Mouse (Mus musculus): ENCODE results near the gene Dtd1. TPM values are rescaled to one million over a fixed set of nuclear protein-coding genes. Genes with fewer than 3 reads are reported as not detected.
A peak's percentile ranks its signal among the peaks of the same experiment; 100 is the strongest.

Dtd1 gene
- polyA plus RNA-seq, 1 experiment from 2014 or later, result 51.0 TPM

DNA sequence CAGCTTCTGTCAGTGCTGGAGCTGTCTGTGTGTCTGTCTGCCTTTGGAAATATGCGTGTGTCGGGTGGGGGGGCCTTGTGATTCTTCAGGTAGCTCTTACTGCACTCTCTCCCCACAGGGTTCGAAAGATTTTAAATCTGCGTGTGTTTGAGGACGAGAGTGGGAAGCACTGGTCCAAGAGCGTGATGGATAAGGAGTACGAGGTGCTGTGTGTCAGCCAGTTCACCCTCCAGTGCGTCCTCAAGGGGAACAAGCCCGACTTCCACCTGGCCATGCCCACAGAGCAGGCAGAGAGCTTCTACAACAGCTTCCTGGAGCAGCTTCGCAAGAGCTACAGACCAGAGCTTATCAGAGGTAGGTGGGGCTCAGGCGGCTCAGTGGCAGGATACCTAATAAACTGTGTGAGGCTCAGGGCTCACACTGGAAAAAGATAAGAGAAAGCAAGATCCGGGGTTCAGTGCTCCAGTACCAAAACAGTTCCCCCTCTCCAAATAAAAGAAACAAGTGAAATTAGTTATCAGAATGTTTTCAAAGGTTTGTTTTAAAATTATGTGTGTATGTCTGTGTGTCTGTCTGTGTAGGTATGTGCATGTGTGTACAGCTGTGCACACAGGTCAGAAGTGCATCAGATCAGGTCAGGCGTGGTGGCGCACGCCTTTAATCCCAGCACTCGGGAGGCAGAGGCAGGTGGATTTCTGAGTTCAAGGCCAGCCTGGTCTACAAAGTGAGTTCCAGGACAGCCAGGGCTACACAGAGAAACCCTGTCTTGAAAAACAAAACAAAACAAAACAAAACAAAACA, 17.6 kb downstream of the Dtd1 start:
- ATAC-seq, result peak; percentile 95
- Histone ChIP-seq H3K9ac (no peak overlapping the region), H3K9me3 (no peaks in the 10 kb centered on the region), H3K27me3 (replicated peaks) (no peaks in the 10 kb centered on the region), H3K4me3 (replicated peaks) (no peak overlapping the region), H3K4me2 (replicated peaks) (no peak overlapping the region), H3K27ac (no peak overlapping the region), H3K36me3 (no peaks in the 10 kb centered on the region), H3K4me1 (replicated peaks) (no peaks in the 10 kb centered on the region)
- WGBS, result 68% methylated on average over 16 of the region's 16 CpGs

DNA sequence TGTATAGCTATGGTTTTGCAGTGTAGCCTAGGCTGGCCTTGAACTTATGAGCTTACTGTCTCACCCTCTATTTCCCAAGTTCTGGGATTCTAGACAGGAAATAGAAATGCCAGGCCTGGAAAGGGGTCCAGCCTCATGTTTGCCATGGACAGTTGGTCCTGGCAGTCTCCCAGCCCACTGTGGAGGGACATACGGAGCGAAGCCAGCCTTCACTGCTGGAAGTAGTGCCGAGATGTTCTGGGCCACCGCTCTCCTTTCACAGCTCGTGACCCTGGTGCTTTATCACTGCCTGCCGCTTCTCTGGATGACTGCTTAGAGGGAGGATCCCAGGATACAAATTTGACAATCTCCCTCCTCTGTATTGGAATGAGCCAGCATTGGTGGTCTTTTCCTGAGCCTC, 21.8 kb downstream of the Dtd1 start:
- Histone ChIP-seq H3K4me1 (replicated peaks) (no peaks in the 10 kb centered on the region), H3K4me3 (replicated peaks) (no peak overlapping the region), H3K27me3 (replicated peaks) (no peaks in the 10 kb centered on the region), H3K9ac (no peak overlapping the region), H3K9me3 (no peaks in the 10 kb centered on the region), H3K4me2 (replicated peaks) (no peak overlapping the region), H3K36me3 (no peaks in the 10 kb centered on the region), H3K27ac (no peak overlapping the region)
- 87% methylated on average over 6 of the region's 6 CpGs for WGBS
- no peak for ATAC-seq

DNA sequence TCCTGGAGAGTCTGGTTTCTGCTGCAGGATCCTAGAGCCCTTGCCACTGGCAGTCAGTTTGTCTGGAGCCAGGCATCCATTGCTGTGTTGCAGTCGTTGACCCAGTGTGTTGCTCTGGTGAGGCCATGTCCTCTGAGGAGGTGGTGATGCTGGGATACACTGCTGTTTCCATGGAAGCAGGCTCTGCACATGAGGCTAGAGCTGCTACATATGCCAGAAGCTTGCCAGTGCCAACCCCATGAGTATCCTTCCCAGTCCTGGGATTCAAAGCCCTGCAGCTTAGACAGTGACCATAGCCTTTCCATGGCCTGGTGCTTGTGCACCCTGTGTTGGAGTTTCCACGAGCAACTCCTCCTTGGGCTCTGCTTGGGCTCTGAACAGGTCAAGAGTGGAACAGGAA, 33.9 kb downstream of the Dtd1 start:
- no peak for ATAC-seq
- no peaks in the 10 kb centered on the region; the same call in 1 of the 2 replicates for H3K36me3 ChIP-seq
- H3K27me3 ChIP-seq (replicated peaks), result no peaks in the 10 kb centered on the region
- WGBS, result 94% methylated on average over 2 of the region's 2 CpGs
- no peak overlapping the region for H3K4me2 ChIP-seq (replicated peaks)
- 0 out of 2 replicates have a peak, but pooled peaks cover 4% of the 10 kb centered on the region for H3K4me1 ChIP-seq (replicated peaks)
- no peak overlapping the region for H3K27ac ChIP-seq
- no peaks in the 10 kb centered on the region for H3K9me3 ChIP-seq
- H3K4me3 ChIP-seq (replicated peaks), result no peak overlapping the region
- H3K9ac ChIP-seq, result no peak overlapping the region

DNA sequence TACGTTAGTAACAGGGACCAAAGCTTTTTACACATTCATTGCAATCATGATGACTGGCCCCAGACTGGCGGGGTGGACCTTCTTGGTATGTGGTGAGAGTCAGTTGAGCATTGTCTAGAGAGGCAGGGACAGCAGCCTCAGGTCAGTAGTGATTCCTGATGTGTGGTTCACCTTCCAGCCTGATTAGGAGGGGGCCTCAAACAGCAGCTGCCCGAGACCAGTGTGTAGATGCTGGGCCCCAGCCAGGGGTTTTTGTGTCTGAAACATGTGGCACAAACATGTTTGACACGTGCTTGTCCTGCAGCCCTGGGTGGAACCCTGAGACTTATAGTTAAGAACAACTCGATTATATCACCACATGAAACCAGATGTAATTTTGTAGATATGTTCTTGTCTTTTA, 34.5 kb downstream of the Dtd1 start:
- Histone ChIP-seq H3K9ac (no peak overlapping the region), H3K4me1 (replicated peaks) (peaks cover 5% of the 10 kb centered on the region; the same call in 1 of the 2 replicates), H3K36me3 (no peaks in the 10 kb centered on the region; the same call in 1 of the 2 replicates), H3K9me3 (no peaks in the 10 kb centered on the region), H3K4me3 (replicated peaks) (no peak overlapping the region), H3K27ac (no peak overlapping the region), H3K4me2 (replicated peaks) (no peak overlapping the region), H3K27me3 (replicated peaks) (no peaks in the 10 kb centered on the region)
- ATAC-seq, result no peak
- 65% methylated on average over 5 of the region's 5 CpGs for WGBS

DNA sequence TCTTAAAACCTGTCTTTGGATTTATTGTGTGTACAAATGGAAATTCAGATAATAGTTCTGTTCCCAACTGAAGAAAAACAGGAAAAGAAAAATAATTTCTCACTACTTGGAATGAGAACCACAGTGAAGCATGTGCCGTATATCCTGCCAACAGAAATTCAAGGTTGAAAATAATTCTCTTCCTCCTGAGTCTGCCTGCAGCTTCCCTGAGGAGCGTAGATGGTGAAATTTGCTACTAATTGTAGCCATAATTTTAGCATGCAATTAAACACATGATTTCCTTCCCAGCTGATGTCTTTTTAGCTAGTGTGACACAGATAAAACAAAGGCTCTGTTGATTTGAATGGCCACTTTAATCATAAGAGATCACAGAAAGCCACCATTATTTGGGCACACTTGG, 35.0 kb downstream of the Dtd1 start:
- H3K36me3 ChIP-seq, result no peaks in the 10 kb centered on the region; the same call in 1 of the 2 replicates
- no peak for ATAC-seq
- peaks cover 9% of the 10 kb centered on the region; the same call in 1 of the 2 replicates for H3K4me1 ChIP-seq (replicated peaks)
- H3K4me2 ChIP-seq (replicated peaks), result no peak overlapping the region
- H3K4me3 ChIP-seq (replicated peaks), result no peak overlapping the region
- H3K27ac ChIP-seq, result no peak overlapping the region
- 55% methylated on average over 2 of the region's 2 CpGs for WGBS
- H3K9me3 ChIP-seq, result no peaks in the 10 kb centered on the region
- no peaks in the 10 kb centered on the region for H3K27me3 ChIP-seq (replicated peaks)
- H3K9ac ChIP-seq, result no peak overlapping the region

DNA sequence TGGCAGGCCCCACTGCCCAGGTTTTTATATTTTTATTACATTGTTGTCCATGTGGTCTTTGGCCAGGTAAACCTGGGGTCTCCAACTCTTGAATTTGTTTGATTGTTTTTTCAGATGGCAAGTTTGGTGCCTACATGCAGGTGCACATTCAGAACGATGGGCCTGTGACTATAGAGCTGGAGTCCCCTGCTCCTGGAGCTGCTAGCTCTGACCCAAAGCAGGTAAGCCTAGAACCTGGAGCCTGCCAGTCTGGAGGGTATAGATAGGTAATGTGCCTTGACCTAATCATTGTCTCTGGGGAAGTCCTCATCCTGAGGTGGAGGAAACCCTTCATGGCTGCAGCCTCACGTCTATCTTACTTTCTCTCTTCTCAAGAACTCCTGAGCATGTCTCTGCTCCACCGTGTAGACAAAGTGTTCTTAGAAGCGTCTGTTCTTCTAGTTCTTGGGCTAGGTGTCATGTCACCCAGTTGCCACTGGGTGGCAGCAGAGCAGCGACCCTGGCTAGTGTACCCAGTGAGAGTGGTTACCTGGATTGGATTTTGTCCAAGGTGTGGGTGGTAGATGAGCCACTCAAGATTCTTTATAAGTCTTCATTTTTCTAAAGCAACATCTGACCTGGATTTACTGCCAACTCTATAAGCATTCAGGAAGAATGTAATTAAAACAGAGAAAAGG, 36.1 kb downstream of the Dtd1 start:
- 24% methylated on average over 5 of the region's 5 CpGs for WGBS
- H3K27me3 ChIP-seq (replicated peaks), result no peaks in the 10 kb centered on the region
- H3K4me1 ChIP-seq (replicated peaks), result peaks cover 9% of the 10 kb centered on the region; the same call in 1 of the 2 replicates
- peak; percentile 79 for ATAC-seq
- H3K9me3 ChIP-seq, result no peaks in the 10 kb centered on the region
- no peak overlapping the region for H3K4me2 ChIP-seq (replicated peaks)
- no peaks in the 10 kb centered on the region; the same call in 1 of the 2 replicates for H3K36me3 ChIP-seq
- H3K4me3 ChIP-seq (replicated peaks), result no peak overlapping the region
- H3K27ac ChIP-seq, result no peak overlapping the region
- H3K9ac ChIP-seq, result no peak overlapping the region

DNA sequence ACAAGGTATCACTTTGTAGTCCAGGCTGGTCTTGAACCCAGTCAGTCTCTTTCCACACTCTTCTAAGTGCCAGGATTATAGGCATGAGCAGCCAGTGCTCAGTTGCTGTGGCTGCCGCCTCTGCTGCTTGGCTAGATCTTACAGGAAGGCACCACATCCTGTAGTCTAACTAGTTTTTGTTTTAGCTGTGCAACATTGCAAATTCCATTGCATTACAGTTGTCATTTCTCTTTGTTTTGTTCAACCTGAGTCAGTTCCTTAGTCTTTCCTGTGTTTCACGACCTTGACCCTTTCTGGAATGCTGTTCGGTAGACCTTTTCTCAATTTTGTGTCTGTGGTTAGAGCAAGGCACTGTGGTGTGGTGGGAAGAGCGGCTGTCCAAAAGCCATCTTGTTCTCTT, 37.5 kb downstream of the Dtd1 start:
- no peaks in the 10 kb centered on the region for H3K9me3 ChIP-seq
- H3K9ac ChIP-seq, result no peak overlapping the region
- no peak overlapping the region for H3K4me3 ChIP-seq (replicated peaks)
- no peak overlapping the region for H3K27ac ChIP-seq
- no peaks in the 10 kb centered on the region for H3K27me3 ChIP-seq (replicated peaks)
- H3K36me3 ChIP-seq, result no peaks in the 10 kb centered on the region; the same call in 1 of the 2 replicates
- ATAC-seq, result no peak
- peaks cover 11% of the 10 kb centered on the region; the same call in 1 of the 2 replicates for H3K4me1 ChIP-seq (replicated peaks)
- 82% methylated on average over 4 of the region's 4 CpGs for WGBS
- H3K4me2 ChIP-seq (replicated peaks), result no peak overlapping the region

DNA sequence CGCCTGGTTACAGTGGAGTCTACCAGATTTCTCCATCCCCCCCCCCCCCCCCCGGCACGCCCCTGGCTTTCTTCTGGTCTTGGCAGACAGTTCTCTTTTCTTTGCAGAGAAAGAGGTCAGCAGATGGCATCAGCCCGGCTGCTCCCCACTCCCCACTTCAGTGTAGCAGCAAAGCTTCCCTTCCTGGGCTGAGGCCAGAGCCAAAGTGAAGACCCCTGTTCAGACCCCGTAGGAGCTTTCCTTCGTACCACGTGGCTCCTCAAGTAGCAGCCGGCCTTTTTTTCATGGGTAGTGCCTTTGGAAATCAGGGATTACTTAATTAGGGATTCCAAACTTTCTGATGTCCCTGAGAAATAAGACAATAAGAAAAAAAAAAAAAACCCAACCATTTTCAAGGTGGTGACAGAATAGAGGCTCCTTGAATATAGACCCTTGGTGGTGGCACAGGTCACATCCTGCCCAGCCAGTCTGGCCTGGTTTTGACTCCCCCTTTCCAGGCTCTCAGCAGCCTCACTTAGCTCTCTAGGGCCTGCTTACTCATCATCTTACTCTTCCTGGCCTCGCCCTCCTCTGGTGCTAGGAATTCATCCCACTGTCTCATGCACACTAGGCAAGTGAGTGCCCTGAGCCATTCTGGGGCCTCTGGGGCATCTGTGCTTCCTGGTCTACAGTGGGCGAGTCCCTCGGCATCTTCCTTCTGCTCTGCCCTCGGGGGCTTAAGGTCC, 38.1 kb downstream of the Dtd1 start:
- Histone ChIP-seq H3K27me3 (replicated peaks) (no peaks in the 10 kb centered on the region), H3K36me3 (no peaks in the 10 kb centered on the region), H3K9ac (no peak overlapping the region), H3K4me1 (replicated peaks) (peaks cover 11% of the 10 kb centered on the region; the same call in 1 of the 2 replicates), H3K4me2 (replicated peaks) (no peak overlapping the region), H3K27ac (no peak overlapping the region), H3K9me3 (no peaks in the 10 kb centered on the region), H3K4me3 (replicated peaks) (no peak overlapping the region)
- no peak for ATAC-seq
- 82% methylated on average over 12 of the region's 12 CpGs for WGBS

DNA sequence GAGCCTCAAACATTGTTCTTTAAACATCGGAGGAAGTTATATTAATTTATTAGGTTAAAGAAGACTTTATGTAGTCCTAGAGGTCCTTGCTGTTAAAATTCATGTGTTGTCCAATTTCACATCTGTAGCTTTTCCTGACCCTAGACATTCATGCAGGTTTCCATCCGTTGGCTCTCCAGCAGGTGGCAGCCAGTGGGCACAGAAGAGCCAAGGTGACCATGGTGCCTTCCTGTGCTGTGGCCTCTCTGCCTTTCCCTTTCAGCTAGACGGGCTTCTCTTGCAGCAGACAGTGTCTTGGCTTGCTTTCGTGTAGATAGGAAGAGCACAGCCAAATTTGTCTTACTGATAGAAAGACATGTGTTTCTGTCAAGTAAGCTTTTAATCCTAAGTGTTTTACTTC, 39.0 kb downstream of the Dtd1 start:
- no peaks in the 10 kb centered on the region for H3K9me3 ChIP-seq
- no peak overlapping the region for H3K9ac ChIP-seq
- H3K36me3 ChIP-seq, result no peaks in the 10 kb centered on the region
- peaks cover 11% of the 10 kb centered on the region; the same call in 1 of the 2 replicates for H3K4me1 ChIP-seq (replicated peaks)
- H3K4me2 ChIP-seq (replicated peaks), result no peak overlapping the region
- H3K27me3 ChIP-seq (replicated peaks), result no peaks in the 10 kb centered on the region
- no peak for ATAC-seq
- WGBS, result 47% methylated on average over 4 of the region's 4 CpGs
- no peak overlapping the region for H3K27ac ChIP-seq
- H3K4me3 ChIP-seq (replicated peaks), result no peak overlapping the region

DNA sequence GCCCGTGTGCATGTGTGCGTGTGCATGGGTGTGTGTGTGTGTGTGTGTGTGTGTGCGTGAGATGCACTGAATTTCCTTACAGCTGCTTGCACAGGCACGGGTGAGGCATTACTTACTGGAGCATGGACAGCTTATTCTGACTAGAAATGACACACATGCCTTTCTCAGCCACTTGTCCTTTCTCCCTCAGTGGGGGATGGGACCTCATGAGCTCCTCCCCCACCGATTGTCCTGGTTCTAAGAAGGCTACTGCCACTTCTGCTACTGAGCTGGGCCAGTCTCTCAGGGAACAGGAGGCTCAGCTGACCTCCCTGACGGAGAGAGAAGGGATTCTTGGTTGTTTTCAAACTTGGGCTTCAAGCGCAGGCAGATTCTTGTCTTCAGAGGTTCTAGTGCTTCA, 40.4 kb downstream of the Dtd1 start:
- peaks cover 11% of the 10 kb centered on the region; the same call in 1 of the 2 replicates for H3K4me1 ChIP-seq (replicated peaks)
- H3K36me3 ChIP-seq, result no peaks in the 10 kb centered on the region
- no peak overlapping the region for H3K4me2 ChIP-seq (replicated peaks)
- no peak overlapping the region for H3K9ac ChIP-seq
- WGBS, result 76% methylated on average over 7 of the region's 7 CpGs
- no peaks in the 10 kb centered on the region for H3K9me3 ChIP-seq
- no peak overlapping the region for H3K4me3 ChIP-seq (replicated peaks)
- no peak overlapping the region for H3K27ac ChIP-seq
- no peaks in the 10 kb centered on the region for H3K27me3 ChIP-seq (replicated peaks)
- ATAC-seq, result no peak

DNA sequence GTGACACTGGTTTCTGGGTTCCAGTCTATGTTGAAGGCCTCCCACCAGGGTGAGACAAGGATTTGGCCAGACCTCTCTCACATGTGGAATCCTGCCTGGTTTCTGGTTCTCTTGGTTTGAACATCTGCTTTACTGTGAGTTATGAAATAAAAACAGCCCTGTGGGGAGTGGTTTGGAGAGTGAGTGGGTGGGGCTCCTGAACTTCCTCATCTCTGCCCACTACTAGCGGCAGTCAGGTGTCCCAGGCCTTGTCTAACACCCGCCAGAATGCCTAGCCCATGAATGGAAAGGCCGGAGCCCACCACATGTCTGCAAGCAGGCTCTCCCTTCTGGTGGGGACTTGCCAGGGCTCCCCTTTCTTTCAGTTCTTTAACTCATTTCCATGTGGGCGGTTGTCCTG, 42.3 kb downstream of the Dtd1 start:
- WGBS, result 83% methylated on average over 4 of the region's 4 CpGs
- Histone ChIP-seq H3K4me2 (replicated peaks) (no peak overlapping the region), H3K27ac (no peak overlapping the region), H3K9me3 (no peaks in the 10 kb centered on the region), H3K27me3 (replicated peaks) (no peaks in the 10 kb centered on the region), H3K9ac (no peak overlapping the region), H3K4me3 (replicated peaks) (no peak overlapping the region), H3K4me1 (replicated peaks) (peaks cover 11% of the 10 kb centered on the region; the same call in 1 of the 2 replicates), H3K36me3 (no peaks in the 10 kb centered on the region)
- no peak for ATAC-seq

DNA sequence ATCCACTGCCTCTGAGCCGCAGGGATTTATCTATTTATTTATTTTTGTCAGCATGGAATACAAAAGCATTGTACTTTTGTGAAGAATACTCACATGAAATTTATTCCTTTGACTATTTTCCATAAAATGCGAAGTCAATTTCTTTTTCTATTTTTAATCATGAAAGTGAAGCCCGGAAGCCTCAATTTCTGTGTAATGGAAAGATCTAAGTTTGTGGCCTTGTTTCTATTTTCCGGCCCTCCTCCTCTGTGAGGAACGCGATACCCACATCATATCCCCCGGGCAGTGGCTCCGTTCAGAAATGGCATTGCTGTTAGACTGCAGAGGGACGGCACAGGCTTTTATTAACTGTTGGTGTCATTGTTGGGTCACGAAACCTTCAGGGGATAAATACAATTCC, 46.7 kb downstream of the Dtd1 start:
- H3K4me1 ChIP-seq (replicated peaks), result 0 out of 2 replicates have a peak, but pooled peaks cover 2% of the 10 kb centered on the region
- H3K9me3 ChIP-seq, result no peaks in the 10 kb centered on the region
- no peak overlapping the region for H3K27ac ChIP-seq
- no peak for ATAC-seq
- H3K4me3 ChIP-seq (replicated peaks), result no peak overlapping the region
- WGBS, result 86% methylated on average over 10 of the region's 10 CpGs
- no peak overlapping the region for H3K4me2 ChIP-seq (replicated peaks)
- H3K27me3 ChIP-seq (replicated peaks), result no peaks in the 10 kb centered on the region
- no peaks in the 10 kb centered on the region for H3K36me3 ChIP-seq
- H3K9ac ChIP-seq, result no peak overlapping the region

Data from intestine, embryonic 15.5 days (tissue).